Mouse (Mus musculus): ENCODE results near the gene Hoxc8. TPM values are rescaled to one million over a fixed set of nuclear protein-coding genes. Genes with fewer than 3 reads are reported as not detected.
A peak's percentile ranks its signal among the peaks of the same experiment; 100 is the strongest.

Hoxc8 gene
- polyA plus RNA-seq, 1 experiment from 2014 or later = 11.1 TPM

DNA sequence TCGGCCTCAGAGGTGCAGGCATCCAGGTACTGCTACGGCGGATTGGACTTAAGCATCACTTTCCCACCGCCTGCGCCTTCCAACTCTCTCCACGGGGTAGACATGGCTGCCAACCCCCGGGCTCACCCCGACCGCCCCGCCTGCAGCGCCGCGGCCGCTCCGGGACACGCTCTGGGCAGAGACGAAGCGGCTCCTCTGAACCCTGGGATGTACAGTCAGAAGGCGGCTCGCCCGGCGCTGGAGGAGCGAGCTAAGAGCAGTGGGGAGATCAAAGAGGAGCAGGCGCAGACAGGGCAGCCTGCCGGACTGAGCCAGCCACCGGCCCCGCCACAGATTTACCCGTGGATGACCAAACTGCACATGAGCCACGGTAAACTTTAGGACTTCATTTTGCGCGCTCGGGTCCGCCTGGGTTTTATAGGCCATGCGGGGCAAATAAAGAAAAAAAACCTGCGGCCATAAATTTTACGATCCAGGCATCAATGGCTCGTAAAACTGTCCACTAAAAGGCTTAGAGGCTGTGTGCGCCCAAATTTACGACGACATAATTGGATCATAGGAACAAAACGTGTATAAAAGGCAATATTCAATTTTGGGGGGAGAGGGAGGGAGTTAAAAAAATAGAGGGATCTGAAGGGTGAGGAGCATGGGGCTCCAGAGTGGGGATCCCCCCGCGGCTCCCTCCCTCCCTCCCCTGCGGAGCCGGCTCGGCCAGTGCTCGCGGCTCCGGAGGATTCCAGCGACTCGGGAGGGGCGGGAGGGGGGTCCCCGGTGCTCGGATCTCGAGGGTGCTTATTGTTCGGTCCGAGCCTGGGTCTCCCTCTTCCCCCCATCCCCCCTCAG is 24.0 kb downstream of the Hoxc8 start:
- H3K27ac ChIP-seq = peak overlapping the region; percentile 95
- H3K4me3 ChIP-seq (replicated peaks) = peak overlapping the region; percentile 42
- H3K9me3 ChIP-seq (replicated peaks) = no peaks in the 10 kb centered on the region
- WGBS = under 1% methylated on average over 49 of the region's 57 CpGs
- no peaks in the 10 kb centered on the region for H3K36me3 ChIP-seq
- H3K27me3 ChIP-seq = peaks cover 84% of the 10 kb centered on the region
- H3K4me2 ChIP-seq = peak overlapping the region; percentile 81
- H3K9ac ChIP-seq = peak overlapping the region; percentile 44
- ATAC-seq (replicated peaks; ENCODE audit: low FRiP score) = peak; percentile 75
- peaks cover 94% of the 10 kb centered on the region for H3K4me1 ChIP-seq

DNA sequence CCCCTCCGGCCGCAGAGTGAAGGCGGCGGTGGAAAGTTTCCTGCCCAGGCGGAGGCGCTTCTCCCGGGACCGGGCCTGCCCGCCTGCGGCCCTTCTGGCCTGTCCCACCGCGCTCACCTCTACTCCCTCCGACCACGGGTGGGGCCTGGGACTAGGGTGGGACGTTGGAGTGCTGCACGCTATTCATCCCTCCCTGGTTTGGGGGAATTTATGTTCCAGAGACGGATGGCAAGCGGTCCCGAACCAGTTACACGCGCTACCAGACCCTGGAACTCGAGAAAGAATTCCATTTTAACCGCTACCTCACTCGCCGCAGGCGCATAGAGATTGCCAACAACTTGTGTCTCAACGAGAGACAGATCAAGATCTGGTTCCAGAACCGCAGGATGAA is 24.6 kb downstream of the Hoxc8 start:
- ATAC-seq (replicated peaks; ENCODE audit: low FRiP score) = no peak; the same call in 1 of the 2 replicates
- Histone ChIP-seq H3K4me3 (replicated peaks) (peak overlapping the region; percentile 42), H3K4me1 (peaks cover 94% of the 10 kb centered on the region), H3K9me3 (replicated peaks) (no peaks in the 10 kb centered on the region), H3K27ac (peak overlapping the region; percentile 95), H3K4me2 (peak overlapping the region; percentile 81), H3K36me3 (no peaks in the 10 kb centered on the region), H3K27me3 (peaks cover 84% of the 10 kb centered on the region), H3K9ac (peak overlapping the region; percentile 44)
- 4% methylated on average over 26 of the region's 28 CpGs for WGBS

DNA sequence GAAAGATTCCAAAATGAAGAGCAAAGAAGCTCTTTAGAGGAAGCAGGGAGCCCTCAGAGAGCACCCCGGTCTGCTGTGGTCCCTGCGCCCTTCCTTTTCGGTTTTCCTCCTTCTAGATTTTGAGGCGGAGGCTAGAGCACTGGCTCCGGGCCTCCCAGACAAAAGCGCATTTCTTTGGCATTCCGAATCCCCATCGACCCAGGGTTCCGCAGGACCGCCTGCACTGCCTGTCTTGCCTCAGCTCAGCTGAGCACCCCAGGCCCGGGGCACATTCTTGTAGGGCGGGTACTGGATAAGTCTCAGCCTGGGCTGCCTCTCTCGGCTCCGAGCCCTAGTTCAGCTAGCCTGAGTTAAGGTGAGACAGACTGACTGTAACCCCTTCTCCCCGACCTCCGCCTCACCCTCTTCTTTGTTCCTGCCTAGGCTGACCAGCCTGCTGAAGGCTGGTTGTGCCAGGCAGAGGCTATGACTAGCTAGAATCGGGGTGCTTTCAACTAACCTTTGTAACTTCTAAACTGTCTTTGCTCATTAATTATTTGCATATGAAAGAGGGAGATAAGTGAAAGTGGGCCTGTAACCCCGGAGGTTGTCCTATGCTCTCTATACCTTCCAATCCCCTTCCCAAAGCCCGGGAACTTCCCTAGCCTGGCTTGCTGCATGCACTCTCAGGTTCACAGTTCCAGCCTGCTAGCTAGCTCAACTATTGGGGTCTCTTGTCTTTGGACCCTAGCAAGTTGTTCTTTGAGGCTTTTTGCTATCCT is 25.2 kb downstream of the Hoxc8 start:
- H3K27ac ChIP-seq = peak overlapping the region; percentile 95
- peak overlapping the region; percentile 42 for H3K4me3 ChIP-seq (replicated peaks)
- H3K27me3 ChIP-seq = peaks cover 84% of the 10 kb centered on the region
- peaks cover 94% of the 10 kb centered on the region for H3K4me1 ChIP-seq
- peak overlapping the region; percentile 81 for H3K4me2 ChIP-seq
- no peak for ATAC-seq (replicated peaks; ENCODE audit: low FRiP score)
- H3K9me3 ChIP-seq (replicated peaks) = no peaks in the 10 kb centered on the region
- 22% methylated on average over 19 of the region's 19 CpGs for WGBS
- H3K9ac ChIP-seq = peak overlapping the region; percentile 44; the same call in 1 of the 2 replicates
- no peaks in the 10 kb centered on the region for H3K36me3 ChIP-seq

DNA sequence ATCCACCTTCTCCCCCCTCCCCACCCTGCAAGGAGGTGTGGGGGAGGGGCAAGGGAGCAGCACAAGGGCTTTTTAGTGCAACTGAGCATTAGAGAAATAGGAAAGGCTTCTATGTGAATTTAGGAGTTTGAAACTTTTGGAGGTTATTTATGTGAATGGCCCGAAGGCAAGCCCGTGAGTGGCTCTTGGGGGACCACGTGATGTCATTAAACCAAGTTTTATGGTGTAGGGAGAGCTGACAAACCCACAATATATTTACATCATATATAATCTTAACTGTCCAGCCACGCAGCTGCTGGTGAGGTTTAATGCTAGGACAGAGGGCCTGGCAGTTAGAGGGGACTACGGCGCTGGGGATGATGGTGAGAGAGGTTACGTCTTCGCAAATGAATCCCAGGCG is 28.2 kb downstream of the Hoxc8 start, which contains the start of gene Hoxc4:
TSS of gene Hoxc4 (plus strand) at position 299 of the 400 bp plus-strand sequence.
- H3K27me3 ChIP-seq = peaks cover 86% of the 10 kb centered on the region
- H3K4me1 ChIP-seq = peaks cover 95% of the 10 kb centered on the region
- H3K4me3 ChIP-seq (replicated peaks) = 0 out of 2 replicates have a peak within 1 kb of the TSS, but pooled peaks have one; percentile 4
- peak; percentile 46 for ATAC-seq (replicated peaks; ENCODE audit: low FRiP score)
- H3K36me3 ChIP-seq = no peaks in the 10 kb centered on the region
- peak within 1 kb of the TSS; percentile 56 for H3K27ac ChIP-seq
- WGBS = 26% methylated on average over 9 of the region's 9 CpGs
- no peak within 1 kb of the TSS for H3K9ac ChIP-seq
- peak within 1 kb of the TSS; percentile 36 for H3K4me2 ChIP-seq
- H3K9me3 ChIP-seq (replicated peaks) = no peaks in the 10 kb centered on the region

DNA sequence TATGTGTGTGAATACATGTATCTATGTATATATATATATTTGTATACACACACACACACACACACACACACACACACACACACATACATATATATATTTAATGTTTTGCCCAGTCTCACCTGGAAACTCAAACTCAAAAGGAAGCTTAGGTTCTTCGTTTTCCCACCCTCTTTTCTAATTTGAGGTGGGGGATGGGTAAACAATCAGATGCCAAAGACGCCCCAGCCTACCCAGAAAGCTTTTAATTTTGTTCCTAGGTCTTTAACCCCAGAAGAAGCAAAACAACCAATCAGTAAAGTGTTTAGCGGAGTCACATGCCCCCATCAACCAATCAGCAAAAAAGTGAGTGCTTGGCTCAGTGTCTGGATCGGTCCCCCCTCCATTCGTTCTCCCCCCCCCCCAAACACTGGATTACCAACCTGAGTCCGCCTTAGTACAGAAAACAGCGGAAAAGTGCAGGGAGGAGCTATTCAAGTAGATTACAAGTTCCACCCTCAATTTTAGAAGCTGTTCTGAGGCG is 30.6 kb downstream of the Hoxc8 start:
- no peak overlapping the region for H3K4me3 ChIP-seq (replicated peaks)
- no peaks in the 10 kb centered on the region for H3K9me3 ChIP-seq (replicated peaks)
- H3K27ac ChIP-seq = no peak overlapping the region
- no peak overlapping the region for H3K9ac ChIP-seq
- H3K4me2 ChIP-seq = peak overlapping the region; percentile 41
- no peak for ATAC-seq (replicated peaks; ENCODE audit: low FRiP score)
- no peaks in the 10 kb centered on the region for H3K36me3 ChIP-seq
- 13% methylated on average over 8 of the region's 8 CpGs for WGBS
- peaks cover 82% of the 10 kb centered on the region for H3K27me3 ChIP-seq
- H3K4me1 ChIP-seq = peaks cover 85% of the 10 kb centered on the region

DNA sequence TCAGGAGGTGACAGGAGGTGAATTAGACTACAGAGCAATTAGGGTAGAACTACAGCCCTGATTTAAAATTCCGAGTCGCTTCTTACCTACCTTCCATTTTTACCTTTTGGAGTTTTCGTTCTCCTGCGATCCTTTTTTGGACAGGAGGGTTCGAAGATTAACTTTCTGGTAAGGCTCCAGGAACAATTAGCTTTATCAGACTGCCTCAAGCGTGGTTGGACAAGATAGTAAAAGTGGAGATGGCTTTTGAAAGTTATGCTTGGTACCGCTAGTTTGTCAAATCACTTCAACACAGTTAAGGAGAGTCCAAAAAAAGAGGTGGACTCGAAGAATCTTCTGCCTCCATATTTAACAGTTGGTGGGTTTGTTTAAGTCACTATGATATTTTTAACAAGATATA is 31.1 kb downstream of the Hoxc8 start:
- ATAC-seq (replicated peaks; ENCODE audit: low FRiP score) = no peak
- peak overlapping the region; percentile 41 for H3K4me2 ChIP-seq
- peaks cover 85% of the 10 kb centered on the region for H3K4me1 ChIP-seq
- no peaks in the 10 kb centered on the region for H3K36me3 ChIP-seq
- peaks cover 81% of the 10 kb centered on the region for H3K27me3 ChIP-seq
- H3K27ac ChIP-seq = no peak overlapping the region
- WGBS = 24% methylated on average over 8 of the region's 8 CpGs
- H3K4me3 ChIP-seq (replicated peaks) = no peak overlapping the region
- H3K9ac ChIP-seq = no peak overlapping the region
- no peaks in the 10 kb centered on the region for H3K9me3 ChIP-seq (replicated peaks)

DNA sequence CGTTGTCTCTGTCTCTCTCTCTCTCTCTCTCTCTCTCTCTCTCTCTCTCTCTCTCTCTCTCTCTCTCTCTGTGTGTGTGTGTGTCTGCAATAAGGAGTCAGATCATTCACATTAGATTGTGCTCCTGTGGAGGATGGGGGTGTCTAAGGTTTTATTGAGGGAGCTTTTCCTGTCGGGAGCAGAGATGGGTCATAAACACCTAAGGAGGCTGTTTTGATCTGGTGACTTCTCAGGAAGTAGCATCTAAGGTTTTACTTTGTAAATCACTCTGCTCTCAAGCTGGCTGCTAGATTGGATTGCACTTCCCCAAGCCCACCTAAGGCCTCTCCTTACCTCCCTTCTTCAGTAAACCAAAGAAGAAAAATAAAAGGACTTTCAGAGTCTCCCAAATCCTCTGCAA is 33.7 kb downstream of the Hoxc8 start:
- H3K27me3 ChIP-seq = peaks cover 82% of the 10 kb centered on the region
- peaks cover 76% of the 10 kb centered on the region for H3K4me1 ChIP-seq
- H3K9ac ChIP-seq = no peak overlapping the region
- H3K36me3 ChIP-seq = no peaks in the 10 kb centered on the region
- peak; percentile 29; the same call in 1 of the 2 replicates for ATAC-seq (replicated peaks; ENCODE audit: low FRiP score)
- WGBS = 11% methylated on average over 2 of the region's 2 CpGs
- no peak overlapping the region for H3K4me3 ChIP-seq (replicated peaks)
- no peaks in the 10 kb centered on the region for H3K9me3 ChIP-seq (replicated peaks)
- peak overlapping the region; percentile 34; the same call in 1 of the 2 replicates for H3K27ac ChIP-seq
- H3K4me2 ChIP-seq = no peak overlapping the region

DNA sequence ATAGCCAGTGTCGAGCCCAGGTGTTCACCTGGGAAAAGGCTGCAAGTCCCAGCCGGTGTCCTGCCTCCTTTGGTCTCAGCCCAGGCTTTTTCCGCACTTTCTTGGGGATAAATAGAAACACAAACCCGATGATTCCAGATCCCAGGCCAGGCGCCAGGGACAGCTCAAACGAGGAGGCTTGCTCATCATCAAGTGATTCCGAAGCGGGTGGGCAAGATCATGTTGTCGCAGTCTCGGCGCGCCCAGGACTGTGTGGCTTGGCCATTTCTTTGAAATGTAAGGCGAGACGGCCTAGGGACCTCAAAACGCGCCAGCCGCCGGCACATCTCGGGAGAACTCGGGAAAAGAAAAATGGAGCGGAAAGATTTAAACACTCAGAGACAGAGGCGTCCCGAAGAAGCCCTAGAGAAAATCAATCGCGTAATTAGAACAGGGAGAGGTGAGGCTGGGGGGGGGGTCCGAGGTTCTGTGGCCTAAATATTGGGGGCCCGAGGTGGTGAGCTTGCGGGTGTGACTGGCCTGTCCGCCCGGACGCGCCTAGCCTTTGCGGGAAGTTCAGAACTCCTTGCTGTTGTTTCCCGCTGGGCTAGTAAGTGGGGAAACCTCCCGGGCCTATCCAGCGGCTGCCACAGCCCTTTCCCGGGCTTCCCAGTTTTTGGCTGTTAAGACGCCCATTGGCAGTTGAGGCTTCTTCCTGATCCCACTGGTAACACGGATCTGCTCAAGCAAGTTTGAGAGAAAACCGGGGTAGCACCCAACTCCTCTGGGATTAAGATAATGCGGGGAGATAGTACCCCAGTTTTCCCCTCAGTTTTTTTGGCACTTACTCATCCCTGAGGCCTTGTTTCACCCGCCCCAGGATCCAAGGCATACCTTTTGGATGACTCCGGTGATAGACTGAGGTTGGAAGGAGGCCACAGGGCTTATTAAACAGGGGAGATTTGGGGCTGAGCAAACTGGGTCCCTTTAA is 37.1 kb downstream of the Hoxc8 start:
- peaks cover 65% of the 10 kb centered on the region for H3K4me1 ChIP-seq
- peaks cover 77% of the 10 kb centered on the region for H3K27me3 ChIP-seq
- WGBS = 11% methylated on average over 43 of the region's 43 CpGs
- 0 out of 2 replicates have a peak overlapping the region, but pooled peaks have one; percentile 24 for H3K27ac ChIP-seq
- H3K4me3 ChIP-seq (replicated peaks) = peak overlapping the region; percentile 18
- ATAC-seq (replicated peaks; ENCODE audit: low FRiP score) = no peak
- H3K4me2 ChIP-seq = peak overlapping the region; percentile 54
- H3K9me3 ChIP-seq (replicated peaks) = no peaks in the 10 kb centered on the region
- peak overlapping the region; percentile 27; the same call in 1 of the 2 replicates for H3K9ac ChIP-seq
- H3K36me3 ChIP-seq = no peaks in the 10 kb centered on the region

DNA sequence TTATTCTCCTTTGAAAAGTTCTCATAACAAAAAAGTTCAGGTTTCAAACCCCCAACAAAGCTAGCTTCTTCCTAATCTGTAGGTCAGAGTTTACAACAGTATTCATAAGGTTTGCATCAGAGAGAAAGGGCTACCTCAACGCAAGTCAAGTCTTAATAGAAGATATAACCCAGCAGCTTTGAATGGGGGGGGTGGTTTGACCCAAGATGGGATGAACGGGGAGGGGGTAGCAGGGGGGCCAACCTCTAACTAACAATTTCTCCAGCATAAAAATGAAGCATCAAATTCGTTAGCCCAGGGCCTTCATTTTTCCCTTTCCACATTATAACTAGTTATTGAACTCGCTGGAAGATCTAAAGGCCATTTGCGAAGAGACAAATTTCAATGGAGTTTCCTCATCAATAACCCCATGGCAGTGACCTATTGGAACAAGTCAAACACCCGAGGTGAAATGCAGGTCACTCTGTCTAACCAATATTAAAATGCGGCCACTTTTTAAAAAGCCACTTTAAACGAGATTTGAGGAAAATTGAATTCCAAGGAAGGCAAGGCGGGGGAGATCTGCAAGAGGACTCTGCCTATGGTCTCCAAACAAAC is 38.6 kb downstream of the Hoxc8 start:
- WGBS = 60% methylated on average over 9 of the region's 9 CpGs
- Histone ChIP-seq H3K36me3 (no peaks in the 10 kb centered on the region), H3K27me3 (peaks cover 79% of the 10 kb centered on the region), H3K4me3 (replicated peaks) (no peak overlapping the region), H3K4me1 (peaks cover 69% of the 10 kb centered on the region), H3K9ac (no peak overlapping the region), H3K4me2 (no peak overlapping the region), H3K9me3 (replicated peaks) (no peaks in the 10 kb centered on the region), H3K27ac (no peak overlapping the region)
- no peak for ATAC-seq (replicated peaks; ENCODE audit: low FRiP score)

DNA sequence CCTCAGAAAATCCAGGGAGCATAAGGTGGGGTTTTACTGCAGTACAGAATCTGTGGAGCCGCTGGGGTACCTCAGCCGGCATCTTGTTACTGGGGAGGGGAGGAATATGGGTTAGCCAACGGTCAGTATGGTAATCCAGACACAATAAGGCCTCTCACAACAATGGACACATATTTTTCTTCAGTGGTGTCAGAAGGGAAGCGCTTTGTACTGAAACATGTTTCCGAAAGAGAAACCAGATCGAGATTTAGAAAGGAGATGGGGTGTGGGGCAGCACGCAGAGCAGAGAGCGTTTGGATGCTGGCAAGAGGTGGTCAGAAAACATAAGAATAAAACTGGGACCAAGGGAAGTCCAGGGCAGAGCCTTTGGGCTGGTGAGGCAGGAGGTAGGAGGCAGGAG is 39.7 kb downstream of the Hoxc8 start:
- H3K36me3 ChIP-seq = no peaks in the 10 kb centered on the region
- no peak overlapping the region for H3K4me2 ChIP-seq
- peaks cover 75% of the 10 kb centered on the region for H3K27me3 ChIP-seq
- H3K9ac ChIP-seq = no peak overlapping the region
- 31% methylated on average over 8 of the region's 8 CpGs for WGBS
- peaks cover 74% of the 10 kb centered on the region for H3K4me1 ChIP-seq
- no peak overlapping the region for H3K4me3 ChIP-seq (replicated peaks)
- H3K27ac ChIP-seq = peak overlapping the region; percentile 32; the same call in 1 of the 2 replicates
- no peaks in the 10 kb centered on the region for H3K9me3 ChIP-seq (replicated peaks)
- ATAC-seq (replicated peaks; ENCODE audit: low FRiP score) = no peak

DNA sequence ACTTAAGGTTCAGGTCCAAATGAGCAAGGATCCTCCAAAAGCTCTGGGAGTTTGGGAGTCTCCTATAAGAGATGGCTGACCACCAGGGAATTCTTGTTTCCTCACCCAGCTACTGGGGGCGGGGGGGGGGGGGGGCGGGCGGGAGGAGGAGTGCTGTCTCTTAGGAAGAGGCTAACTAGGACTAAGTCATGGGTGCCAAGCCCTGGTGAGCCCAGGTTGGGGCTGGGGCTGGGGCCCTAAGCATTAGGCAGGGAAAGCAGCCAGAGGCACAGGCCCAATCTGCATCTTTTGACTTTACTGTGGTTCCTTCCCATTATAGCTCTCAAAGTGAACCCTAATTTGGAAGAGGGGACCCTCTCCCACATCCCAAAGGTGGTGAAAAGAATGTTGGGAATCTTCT is 41.8 kb downstream of the Hoxc8 start:
- WGBS = no CpG with 5 or more reads among the region's 3 CpGs
- Histone ChIP-seq H3K4me2 (peak overlapping the region; percentile 47), H3K27ac (peak overlapping the region; percentile 72), H3K4me3 (replicated peaks) (0 out of 2 replicates have a peak overlapping the region, but pooled peaks have one; percentile 19), H3K27me3 (peaks cover 76% of the 10 kb centered on the region), H3K9me3 (replicated peaks) (no peaks in the 10 kb centered on the region), H3K9ac (no peak overlapping the region), H3K4me1 (peaks cover 76% of the 10 kb centered on the region), H3K36me3 (no peaks in the 10 kb centered on the region)
- no peak for ATAC-seq (replicated peaks; ENCODE audit: low FRiP score)

Measured in kidney, embryonic 15.5 days (tissue).